Mouse (Mus musculus) heart, adult 18-20 months (tissue): ENCODE data around the gene Polr2l. TPM values are rescaled to one million over a fixed set of nuclear protein-coding genes. Genes with fewer than 3 reads are reported as not detected.

ENCODE experiments used
- DNase-seq, 2 experiments: peaks; one replicate each; pipeline ENCODE4 v3.0.0; 2021 to 2022; ENCODE audit warnings: mixed read lengths in 1 of 2
- total RNA-seq, 2 experiments: library from RNA; stranded (reverse); gene quantifications; 2 replicates each; pipeline ENCODE4 v1.2.3; 2021

Polr2l gene
- total RNA-seq, 2 experiments from 2014 or later: 82.3 to 97.7 TPM

DNA sequence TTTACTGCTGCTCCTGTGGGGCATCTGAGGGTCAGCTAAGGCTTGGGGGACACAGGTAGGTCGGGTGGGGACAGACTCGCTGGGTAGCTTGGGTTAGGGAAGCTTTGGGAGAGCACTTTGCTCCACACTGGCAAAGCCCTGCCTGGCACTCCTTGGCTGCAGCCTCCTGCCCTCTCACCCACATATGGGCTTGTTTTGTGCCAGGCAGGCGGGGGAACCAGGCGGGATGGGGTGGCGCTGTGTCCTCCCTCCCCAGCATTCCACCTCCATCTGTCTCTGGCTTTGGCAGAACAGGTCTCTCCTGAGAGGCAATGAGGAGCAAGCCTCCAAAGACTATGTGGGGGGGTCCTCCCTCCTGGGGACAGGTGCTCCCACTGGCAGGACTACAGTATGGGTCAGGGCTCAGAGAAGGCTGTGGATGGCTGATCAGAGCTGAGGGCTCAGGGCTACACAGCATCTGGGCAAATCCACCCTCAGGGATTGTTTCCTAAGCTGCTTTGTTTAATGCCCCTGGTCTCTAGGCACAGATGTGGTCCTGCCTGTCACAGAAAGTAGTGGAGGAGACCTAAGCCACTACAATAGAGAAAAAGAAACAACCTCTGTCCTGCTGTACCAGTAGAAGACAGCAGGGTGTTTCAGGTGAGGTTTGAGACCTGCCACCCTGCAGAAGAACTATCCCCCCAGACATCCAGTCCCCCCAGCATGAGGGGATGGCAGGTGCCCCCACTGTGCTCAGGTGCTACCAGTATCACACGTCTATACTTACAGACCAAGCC lies 42.0 kb downstream of the Polr2l start:
- DNase-seq: peak; percentile 73 to 87

DNA sequence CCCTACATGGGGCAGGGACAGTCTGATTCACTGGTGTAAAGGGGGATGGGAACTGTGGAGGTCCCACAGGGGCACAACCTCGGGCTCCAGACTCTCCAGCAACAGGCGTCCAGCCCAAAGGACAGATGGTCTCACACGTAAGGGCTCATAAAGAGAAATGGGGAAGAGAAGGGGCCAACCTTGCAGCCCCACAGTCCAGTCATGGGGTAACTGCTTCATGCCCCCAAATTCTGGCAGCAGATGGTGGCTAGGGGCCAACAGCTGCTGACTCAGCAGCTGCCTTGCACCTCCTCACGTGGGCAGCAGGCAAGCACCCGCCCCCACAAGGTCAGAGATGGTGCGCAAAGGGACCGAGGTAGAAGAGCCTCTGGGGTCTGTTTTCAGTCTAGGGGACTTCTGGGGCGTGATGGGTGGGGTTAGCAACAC lies 42.7 kb downstream of the Polr2l start:
- DNase-seq: peak; percentile 64 to 69

DNA sequence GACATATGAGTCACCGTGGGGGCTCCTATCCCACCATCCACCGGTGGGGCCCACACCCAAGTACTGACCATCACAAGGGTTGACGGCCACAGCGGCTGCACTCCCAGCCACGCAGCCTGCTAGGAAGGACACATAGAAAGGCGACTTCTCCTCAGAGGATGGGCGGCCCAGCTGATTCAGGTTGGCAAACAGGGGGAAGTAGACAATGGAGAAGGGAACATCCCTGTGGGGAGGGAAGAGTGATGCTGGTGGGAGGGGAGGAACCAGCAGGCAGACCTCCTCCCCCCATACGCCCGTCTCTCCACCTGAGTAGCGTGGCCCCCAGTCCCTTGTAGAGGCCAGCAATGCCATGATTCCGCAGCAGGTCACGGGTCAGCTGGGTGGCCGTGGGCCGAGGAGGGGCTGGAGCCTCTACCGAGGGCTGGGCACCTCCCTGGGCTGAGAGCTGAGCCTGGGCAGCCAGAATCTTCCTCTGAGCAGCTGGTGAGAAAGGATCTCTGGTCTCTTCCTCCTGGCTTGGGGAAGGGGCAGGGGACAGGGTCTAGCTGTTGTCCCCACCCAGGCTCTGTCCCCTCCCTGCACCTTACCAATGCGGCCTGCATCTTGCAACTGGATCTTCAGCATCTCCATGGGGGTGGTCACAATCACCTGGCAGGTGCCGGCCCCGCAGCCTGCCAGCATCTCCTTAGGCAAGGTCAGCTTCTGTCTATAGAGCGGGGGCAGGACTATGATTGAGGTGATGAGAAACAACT lies 43.3 kb downstream of the Polr2l start:
- DNase-seq: no peak

DNA sequence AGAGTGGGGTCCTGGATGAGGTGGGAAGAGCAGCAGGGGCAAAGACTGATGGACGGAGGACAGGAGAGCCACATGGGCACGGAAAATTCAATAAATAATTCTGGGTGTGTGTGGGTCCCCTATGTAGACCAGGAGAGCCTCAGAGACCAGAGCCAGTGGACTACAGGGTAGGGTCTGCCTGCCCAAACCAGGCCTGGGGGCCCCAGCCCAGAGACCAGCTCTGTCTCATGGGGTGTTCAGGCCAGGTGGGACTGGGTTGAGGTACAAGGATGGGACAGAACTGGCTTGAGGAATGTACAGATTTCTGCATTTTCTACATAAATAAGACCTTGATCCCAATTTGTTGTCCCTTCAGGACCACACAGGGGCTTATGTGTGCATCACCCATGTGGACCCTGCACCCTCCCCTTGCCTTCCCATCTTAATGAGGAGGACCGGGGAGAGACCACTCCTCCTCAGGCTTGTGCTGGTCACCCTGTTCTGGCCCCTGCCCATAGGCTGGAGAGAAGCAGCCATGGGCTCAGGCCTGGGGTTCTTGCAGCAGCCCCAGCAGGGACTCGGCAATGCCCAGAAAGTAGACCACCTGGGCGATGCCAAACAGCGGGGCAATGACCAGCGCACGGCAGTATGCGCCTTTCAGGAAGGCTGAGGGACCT lies 44.2 kb downstream of the Polr2l start:
- no peak for DNase-seq

DNA sequence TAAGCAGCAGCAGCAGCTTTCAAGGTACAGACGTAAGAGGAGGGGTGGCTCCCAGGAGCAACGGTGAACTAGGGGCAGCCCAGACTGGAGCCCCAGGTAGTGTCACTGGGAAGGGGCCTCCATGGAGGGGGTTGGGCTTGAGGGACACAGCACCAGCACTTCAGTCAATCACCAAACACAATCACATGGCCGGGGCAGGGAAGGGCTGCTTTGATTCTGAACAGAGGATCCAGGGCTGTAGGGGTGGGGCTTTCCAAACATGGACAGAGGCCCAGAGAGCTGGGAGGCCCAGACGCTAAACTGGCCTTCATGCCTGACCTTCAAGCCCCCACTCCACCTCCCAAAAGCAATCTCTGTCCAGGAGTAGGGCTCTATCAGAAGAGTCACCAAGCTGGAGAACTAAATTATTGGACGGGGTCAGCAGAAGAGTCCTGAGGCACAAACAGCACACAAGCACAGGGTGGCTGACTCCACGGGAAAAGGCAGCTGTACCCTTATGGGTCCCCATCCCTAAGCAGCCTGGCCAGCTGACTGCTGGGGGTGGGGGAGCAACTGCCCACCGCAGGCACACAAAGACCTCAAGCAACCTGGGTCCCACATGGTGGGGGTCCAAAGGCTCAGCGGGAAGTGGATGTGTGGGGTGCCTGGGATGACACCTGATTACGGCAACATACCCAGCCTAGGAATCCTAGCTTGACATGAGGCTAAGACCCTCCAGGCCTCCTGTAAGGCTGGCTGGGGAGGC lies 44.9 kb downstream of the Polr2l start:
- no peak for DNase-seq

DNA sequence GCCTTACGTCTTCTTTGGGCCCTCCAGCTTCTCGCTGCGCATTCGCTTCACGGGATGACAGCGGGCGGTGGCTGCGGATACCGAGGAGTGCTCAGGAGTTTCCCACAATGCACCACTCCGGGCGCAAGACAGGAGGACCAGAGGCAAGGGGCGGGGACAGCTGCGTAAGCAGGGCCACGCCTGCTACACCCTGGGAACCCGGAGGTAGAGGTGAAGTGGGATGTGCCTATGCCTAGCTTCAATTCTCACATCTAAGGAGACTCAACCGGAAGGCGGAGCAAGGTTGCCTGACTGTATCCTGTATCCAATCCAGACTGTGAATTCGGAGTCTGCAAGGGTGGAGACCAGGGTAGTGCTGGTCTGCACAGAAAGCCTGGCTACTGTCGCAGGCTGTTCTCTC lies 45.6 kb downstream of the Polr2l start, which contains the start of gene Cend1:
TSS of gene Cend1 (minus strand) at position 182 of the 400 bp plus-strand sequence.
- peak; percentile 62 to 64 for DNase-seq

DNA sequence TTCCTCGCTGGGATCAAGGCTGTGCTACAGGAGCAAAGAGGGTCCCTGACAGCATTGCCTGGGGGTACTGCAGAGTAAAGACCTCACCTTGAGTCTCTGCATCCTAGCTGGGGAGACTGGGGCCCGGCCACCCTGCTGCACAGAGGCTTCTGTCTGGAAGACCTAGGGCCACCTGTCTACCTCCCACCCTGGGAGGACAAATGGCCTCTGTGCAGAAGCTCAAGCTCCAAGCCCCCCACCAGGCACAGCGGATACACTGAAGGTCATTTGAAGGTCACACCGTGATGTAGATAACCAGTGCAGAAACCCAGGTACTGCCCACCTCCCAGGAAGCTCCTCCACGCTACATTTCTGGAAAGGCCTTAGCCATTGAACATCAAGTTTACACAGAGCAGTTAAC lies 46.2 kb downstream of the Polr2l start:
- DNase-seq: no peak

DNA sequence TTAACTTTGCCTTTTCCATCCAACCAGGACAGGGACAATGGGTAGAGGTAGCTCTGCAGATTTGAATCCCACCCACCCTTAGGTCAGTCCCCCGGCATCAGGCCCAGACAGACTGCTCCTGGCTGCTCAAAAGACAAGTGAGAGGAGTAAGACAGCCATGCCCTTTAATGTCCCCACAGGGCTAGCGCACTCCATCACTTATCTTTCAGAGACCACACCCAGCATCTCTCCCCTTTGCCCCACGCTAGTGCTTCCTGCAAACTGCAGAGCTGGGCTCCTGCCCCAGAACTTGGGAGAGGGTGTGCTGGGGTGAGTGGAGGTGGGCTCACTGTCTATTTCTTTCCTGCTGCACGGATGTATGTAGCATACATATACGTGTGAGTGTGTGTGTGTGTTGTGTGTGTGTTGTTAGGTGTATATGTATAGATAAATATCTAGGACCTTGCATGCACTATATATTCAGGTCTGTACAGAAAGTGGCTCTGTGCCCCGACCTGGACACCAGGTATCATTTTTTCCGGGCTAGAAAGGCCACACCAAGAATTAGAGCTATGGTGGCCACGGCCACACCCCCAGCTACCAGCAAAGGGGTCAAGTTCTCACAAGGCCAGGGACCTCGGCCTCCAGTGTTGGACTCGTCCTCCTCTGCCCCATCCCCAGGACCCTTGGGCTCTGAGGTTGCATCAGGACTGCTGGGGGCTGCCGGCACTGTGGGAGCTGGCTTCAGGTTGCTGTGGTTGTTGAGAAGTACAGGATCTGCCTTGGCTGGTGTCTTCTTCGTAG lies 47.8 kb downstream of the Polr2l start:
- no peak for DNase-seq

DNA sequence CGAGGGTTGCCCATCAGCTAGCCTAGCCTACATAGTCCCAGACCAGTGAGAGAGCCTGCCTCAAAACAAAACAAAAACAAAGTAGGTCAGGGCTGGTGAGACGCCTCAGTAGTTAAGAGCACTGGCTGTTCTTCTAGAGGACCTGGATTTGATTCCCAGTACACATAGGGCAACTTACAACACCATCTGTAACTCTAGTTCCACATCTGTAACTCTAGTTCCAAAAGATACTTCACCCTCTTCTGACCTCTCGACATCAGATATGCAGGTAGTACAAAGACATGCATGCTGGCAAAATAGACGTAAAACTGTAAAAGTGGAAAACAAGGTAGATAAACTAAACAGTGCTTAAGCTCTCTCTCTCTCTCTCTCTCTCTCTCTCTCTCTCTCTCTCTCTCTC lies 51.1 kb downstream of the Polr2l start:
- no peak for DNase-seq

Other genes starting within 250 kb of the Polr2l start
- 10 to 100 TPM; 33.7 to 34.8 TPM for gene Phrf1, start 246.3 kb downstream of the Polr2l start, total RNA-seq
- gene Irf7, start 208.7 kb downstream of the Polr2l start, total RNA-seq: 1 to 10 TPM; 2.3 to 3.1 TPM
- not detected for gene Cdhr5, start 198.3 kb downstream of the Polr2l start, total RNA-seq
- gene Sct, start 196.0 kb downstream of the Polr2l start, total RNA-seq: not detected
- gene Drd4, start 183.1 kb downstream of the Polr2l start, total RNA-seq: not detected
- gene Deaf1, start 147.4 kb downstream of the Polr2l start, total RNA-seq: 10 to 100 TPM; 11.7 to 12.6 TPM
- gene Tmem80, start 147.4 kb downstream of the Polr2l start, total RNA-seq: 10 to 100 TPM; 14.6 to 15.7 TPM
- 1 to 10 TPM; 1.7 to 3.0 TPM for gene Eps8l2, start 136.3 kb downstream of the Polr2l start, total RNA-seq
- gene Taldo1, start 82.9 kb downstream of the Polr2l start, total RNA-seq: 100 to 1,000 TPM; 106 to 141 TPM
- 10 to 100 TPM; 11.3 to 12.4 TPM for gene Gatd1, start 61.0 kb downstream of the Polr2l start, total RNA-seq
- 1 to 10 TPM in 1 of 2 experiments, under 1 TPM in 1; 0.80 to 1.3 TPM for gene Cend1, start 45.6 kb downstream of the Polr2l start, total RNA-seq
- 10 to 100 TPM; 45.6 to 59.1 TPM for gene Slc25a22, start 37.2 kb downstream of the Polr2l start, total RNA-seq
- under 1 TPM; 0.21 to 0.42 TPM for gene Pidd1, start 31.1 kb downstream of the Polr2l start, total RNA-seq
- gene Rplp2, start 27.8 kb downstream of the Polr2l start, total RNA-seq: 1,000 to 10,000 TPM in 1 of 2 experiments, 100 to 1,000 TPM in 1; 998 to 1,000 TPM
- 100 to 1,000 TPM; 387 to 566 TPM for gene Pnpla2, start 19.9 kb downstream of the Polr2l start, total RNA-seq
- gene Cracr2b, start 14.0 kb downstream of the Polr2l start, total RNA-seq: 10 to 100 TPM; 22.5 to 23.3 TPM
- 100 to 1,000 TPM; 320 to 330 TPM for gene Cd151, start 7.7 kb downstream of the Polr2l start, total RNA-seq
- gene Tspan4, start 108 bp upstream of the Polr2l start, total RNA-seq: 10 to 100 TPM; 18.9 to 22.9 TPM
- 10 to 100 TPM; 48.2 to 50.9 TPM for gene Chid1, start 64.7 kb upstream of the Polr2l start, total RNA-seq
- gene Ap2a2, start 87.0 kb upstream of the Polr2l start, total RNA-seq: 10 to 100 TPM; 60.7 to 60.8 TPM
- not detected for gene Muc6, start 180.2 kb upstream of the Polr2l start, total RNA-seq
- under 1 TPM in 1 of 2 experiments, not detected in 1; 0.44 TPM for gene Muc2, start 215.2 kb upstream of the Polr2l start, total RNA-seq